Mouse (Mus musculus): Measurements from ENCODE around the gene Ugt2a2. TPM values are rescaled to one million over a fixed set of nuclear protein-coding genes. Genes with fewer than 3 reads are reported as not detected.
"Not testable (repeated sequence)": the region's sequence is repeated elsewhere in the genome, so short reads cannot be mapped to it uniquely, and the experiment has no call there.

The Ugt2a2 gene
- polyA plus RNA-seq, 1 experiment from 2014 or later = not detected

DNA sequence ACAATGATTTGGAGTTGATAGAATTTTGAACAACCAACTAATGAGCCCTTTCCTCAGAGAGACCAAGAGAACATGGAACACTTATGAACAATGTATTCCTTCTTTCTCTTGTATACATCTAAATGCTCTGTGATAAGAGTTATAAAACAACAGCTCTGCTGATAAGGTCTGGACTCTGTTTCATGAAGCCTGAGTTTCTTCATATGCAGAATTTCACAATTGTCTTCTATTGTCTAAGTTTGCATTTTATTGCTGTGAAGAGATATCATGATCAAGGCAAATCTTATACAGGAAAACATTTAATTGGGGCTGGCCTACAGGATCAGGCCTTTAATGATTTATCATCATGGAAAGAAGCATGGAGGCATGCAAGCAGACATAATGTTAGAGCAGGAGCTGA lies 24.4 kb downstream of the Ugt2a2 start:
- H3K36me3 ChIP-seq (ENCODE audit: control insufficient read depth, insufficient read depth, low read length) = no peaks in the 10 kb centered on the region
- no peaks in the 10 kb centered on the region for H3K9me3 ChIP-seq (ENCODE audit: control insufficient read depth, low read length)
- no peak for ATAC-seq
- H3K4me1 ChIP-seq (ENCODE audit: control insufficient read depth, insufficient read depth, low read depth, low read length) = no peaks in the 10 kb centered on the region
- no peak overlapping the region for H3K4me3 ChIP-seq (ENCODE audit: low read length)
- H3K27me3 ChIP-seq (replicated peaks; ENCODE audit: control insufficient read depth, insufficient read depth, low read length) = no peaks in the 10 kb centered on the region
- H3K27ac ChIP-seq (ENCODE audit: low read depth, low read length) = no peak overlapping the region
- no peak overlapping the region for H3K9ac ChIP-seq (ENCODE audit: low read depth, low read length)
- H3K4me2 ChIP-seq (ENCODE audit: low read length) = no peak overlapping the region

DNA sequence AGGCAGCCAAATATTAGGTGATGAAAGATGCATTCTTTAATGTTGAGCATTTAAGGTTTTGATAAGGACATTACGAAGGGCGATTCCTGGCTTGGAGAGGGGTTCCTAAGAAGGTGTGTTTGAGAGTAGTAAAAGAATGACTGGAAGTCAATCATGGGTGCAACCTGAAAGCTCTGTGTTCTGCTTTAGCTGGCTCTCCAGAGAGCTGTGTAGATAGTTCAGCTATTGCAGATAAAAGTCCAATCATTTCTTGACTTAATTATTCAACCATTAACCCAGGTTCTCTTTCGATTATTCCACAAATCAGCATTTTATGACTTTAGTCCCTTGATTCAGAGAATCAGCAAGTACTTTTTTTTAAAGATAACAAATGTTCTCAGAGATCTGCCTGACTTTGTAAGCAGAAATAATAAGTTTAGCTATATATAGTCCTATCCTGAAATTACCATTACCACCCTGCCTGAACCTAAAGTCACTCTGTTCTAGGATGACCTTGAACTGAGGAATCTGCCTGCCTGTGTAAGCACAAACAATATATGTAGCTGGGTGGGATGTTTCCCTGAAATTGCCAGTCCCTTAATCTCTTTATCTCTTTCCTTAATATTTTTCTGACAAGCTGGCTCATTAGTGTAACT lies 25.7 kb downstream of the Ugt2a2 start:
- Histone ChIP-seq H3K36me3 (ENCODE audit: control insufficient read depth, insufficient read depth, low read length) (no peaks in the 10 kb centered on the region), H3K4me1 (ENCODE audit: control insufficient read depth, insufficient read depth, low read depth, low read length) (no peaks in the 10 kb centered on the region), H3K4me3 (ENCODE audit: low read length) (no peak overlapping the region), H3K27ac (ENCODE audit: low read depth, low read length) (no peak overlapping the region), H3K27me3 (replicated peaks; ENCODE audit: control insufficient read depth, insufficient read depth, low read length) (no peaks in the 10 kb centered on the region), H3K9me3 (ENCODE audit: control insufficient read depth, low read length) (no peaks in the 10 kb centered on the region), H3K4me2 (ENCODE audit: low read length) (no peak overlapping the region), H3K9ac (ENCODE audit: low read depth, low read length) (no peak overlapping the region)
- ATAC-seq = no peak
- WGBS = 97% methylated on average over 3 of the region's 3 CpGs

DNA sequence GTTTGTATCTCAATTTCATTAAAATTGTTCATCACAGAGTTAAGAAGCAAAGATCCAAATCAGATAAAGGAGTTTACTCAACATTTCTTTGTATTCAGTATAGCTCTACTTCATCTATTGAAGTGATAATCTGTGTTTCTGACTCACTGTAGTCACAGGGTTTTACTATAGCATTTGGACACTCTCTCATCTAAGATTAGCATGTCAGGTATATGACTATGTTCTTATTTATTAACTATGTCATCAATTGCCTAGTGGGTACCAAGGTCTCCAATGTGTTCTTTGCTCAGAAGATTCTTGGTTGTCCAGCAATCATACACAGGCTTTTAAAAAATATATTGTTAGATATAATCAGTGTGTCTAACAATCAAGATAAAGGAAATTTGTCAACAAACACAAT lies 26.5 kb downstream of the Ugt2a2 start:
- ATAC-seq = no peak
- Histone ChIP-seq H3K9me3 (ENCODE audit: control insufficient read depth, low read length) (no peaks in the 10 kb centered on the region), H3K4me3 (ENCODE audit: low read length) (no peak overlapping the region), H3K27ac (ENCODE audit: low read depth, low read length) (no peak overlapping the region), H3K27me3 (replicated peaks; ENCODE audit: control insufficient read depth, insufficient read depth, low read length) (no peaks in the 10 kb centered on the region), H3K36me3 (ENCODE audit: control insufficient read depth, insufficient read depth, low read length) (no peaks in the 10 kb centered on the region), H3K4me2 (ENCODE audit: low read length) (no peak overlapping the region), H3K4me1 (ENCODE audit: control insufficient read depth, insufficient read depth, low read depth, low read length) (no peaks in the 10 kb centered on the region), H3K9ac (ENCODE audit: low read depth, low read length) (no peak overlapping the region)

DNA sequence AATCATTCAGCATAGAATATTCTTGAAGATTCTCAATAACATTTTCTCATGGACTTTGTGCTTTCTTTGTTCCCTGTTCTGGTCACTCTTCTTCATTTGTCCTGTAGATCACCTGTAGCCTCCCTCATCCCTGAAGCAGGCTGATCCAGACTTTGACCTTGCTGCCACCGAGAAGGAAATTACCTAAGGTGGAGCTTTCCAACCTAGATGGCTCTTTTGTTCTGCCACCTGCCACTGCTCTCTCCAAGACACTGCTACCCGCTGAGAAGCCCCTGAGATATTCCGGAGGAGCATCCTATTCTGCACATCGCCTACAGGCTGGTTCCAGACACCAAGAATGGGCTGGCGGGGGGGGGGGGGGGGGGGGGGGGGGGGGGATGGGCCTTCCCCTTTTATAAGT lies 29.5 kb downstream of the Ugt2a2 start:
- ATAC-seq; H3K4me1 ChIP-seq (ENCODE audit: control insufficient read depth, insufficient read depth, low read depth, low read length); H3K36me3 ChIP-seq (ENCODE audit: control insufficient read depth, insufficient read depth, low read length); H3K27ac ChIP-seq (ENCODE audit: low read depth, low read length); H3K9ac ChIP-seq (ENCODE audit: low read depth, low read length); H3K4me2 ChIP-seq (ENCODE audit: low read length); H3K27me3 ChIP-seq (replicated peaks; ENCODE audit: control insufficient read depth, insufficient read depth, low read length); H3K4me3 ChIP-seq (ENCODE audit: low read length); H3K9me3 ChIP-seq (ENCODE audit: control insufficient read depth, low read length): not testable (repeated sequence)
- WGBS = 79% methylated on average over 4 of the region's 5 CpGs

DNA sequence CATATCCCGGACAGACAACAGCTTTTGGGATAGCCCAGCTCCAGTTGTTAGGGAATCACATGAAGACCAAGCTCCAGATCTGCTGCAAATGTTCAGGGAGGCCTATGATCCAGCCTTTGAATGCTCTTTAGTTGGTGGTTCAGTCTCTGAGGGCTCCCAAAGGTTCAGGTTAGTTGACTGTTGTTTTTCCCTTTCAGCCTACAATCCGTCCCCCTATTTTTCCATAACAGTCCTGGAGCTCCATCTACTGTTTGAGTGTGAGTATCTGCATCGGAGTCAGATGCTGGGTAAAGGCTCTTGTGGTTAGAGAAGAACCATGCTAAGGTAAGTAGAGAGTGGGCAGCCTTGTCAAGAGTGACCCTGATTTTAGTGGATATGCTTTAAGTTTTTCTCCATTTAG lies 45.8 kb downstream of the Ugt2a2 start:
- no peak; the same call in 1 of the 2 replicates for ATAC-seq
- no peaks in the 10 kb centered on the region for H3K4me1 ChIP-seq (ENCODE audit: control insufficient read depth, insufficient read depth, low read depth, low read length)
- WGBS = 50% methylated on average over 3 of the region's 3 CpGs

DNA sequence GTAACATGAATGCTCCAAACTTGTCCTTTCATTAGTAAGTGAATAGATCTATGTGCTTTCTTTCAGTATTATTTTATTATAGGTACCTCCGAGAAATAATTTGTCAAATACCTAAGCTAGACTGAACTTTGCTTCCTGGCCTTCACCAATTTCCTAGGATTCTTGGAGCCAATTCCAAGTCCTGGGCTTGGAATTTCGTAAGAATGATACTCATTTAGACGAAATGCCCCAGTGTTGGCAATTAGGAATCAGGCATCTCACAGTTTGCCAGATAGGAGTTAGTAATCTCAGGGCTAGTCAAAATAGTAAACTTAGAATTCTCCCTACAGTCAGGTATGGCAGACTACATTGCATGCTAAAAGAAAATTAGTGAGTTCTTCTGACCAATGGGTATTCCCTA lies 56.4 kb downstream of the Ugt2a2 start:
- WGBS = 86% methylated on average over 3 of the region's 3 CpGs
- no peak for ATAC-seq
- Histone ChIP-seq H3K4me3 (ENCODE audit: low read length) (no peak overlapping the region), H3K9me3 (ENCODE audit: control insufficient read depth, low read length) (no peaks in the 10 kb centered on the region), H3K27me3 (replicated peaks; ENCODE audit: control insufficient read depth, insufficient read depth, low read length) (no peaks in the 10 kb centered on the region), H3K27ac (ENCODE audit: low read depth, low read length) (no peak overlapping the region), H3K4me2 (ENCODE audit: low read length) (no peak overlapping the region), H3K4me1 (ENCODE audit: control insufficient read depth, insufficient read depth, low read depth, low read length) (no peaks in the 10 kb centered on the region), H3K36me3 (ENCODE audit: control insufficient read depth, insufficient read depth, low read length) (no peaks in the 10 kb centered on the region), H3K9ac (ENCODE audit: low read depth, low read length) (no peak overlapping the region)

More for the DNA sequence above, 45.8 kb downstream of the Ugt2a2 start:
- Histone ChIP-seq H3K27me3 (replicated peaks; ENCODE audit: control insufficient read depth, insufficient read depth, low read length) (no peaks in the 10 kb centered on the region), H3K27ac (ENCODE audit: low read depth, low read length) (no peak overlapping the region), H3K36me3 (ENCODE audit: control insufficient read depth, insufficient read depth, low read length) (no peaks in the 10 kb centered on the region), H3K4me2 (ENCODE audit: low read length) (no peak overlapping the region), H3K4me3 (ENCODE audit: low read length) (no peak overlapping the region), H3K9ac (ENCODE audit: low read depth, low read length) (no peak overlapping the region), H3K9me3 (ENCODE audit: control insufficient read depth, low read length) (no peaks in the 10 kb centered on the region)

DNA sequence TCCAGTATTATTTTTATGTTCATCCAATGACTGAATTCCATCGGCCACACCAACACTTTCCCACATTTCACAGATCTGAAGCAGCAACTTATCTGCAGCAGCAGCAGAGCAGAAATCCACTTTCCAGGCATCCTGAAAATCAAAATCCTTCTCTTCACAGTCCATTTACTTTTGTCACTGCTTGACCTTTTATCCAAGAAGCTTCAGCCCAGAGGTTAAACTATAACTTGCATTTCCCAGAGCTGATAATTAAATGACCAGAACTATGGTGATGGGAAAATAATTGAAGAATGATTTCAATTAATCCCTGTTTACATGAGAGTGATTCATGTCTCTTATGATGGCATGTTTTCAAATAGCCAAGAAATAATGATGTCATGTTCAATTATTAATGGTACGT lies 58.0 kb downstream of the Ugt2a2 start, which contains the start of gene Ugt2b38:
Ugt2b38 (minus strand) TSS at position 163 of the 400 bp plus-strand sequence.
- not testable (repeated sequence) for H3K36me3 ChIP-seq (ENCODE audit: control insufficient read depth, insufficient read depth, low read length); ATAC-seq; H3K4me3 ChIP-seq (ENCODE audit: low read length); H3K4me1 ChIP-seq (ENCODE audit: control insufficient read depth, insufficient read depth, low read depth, low read length); H3K9me3 ChIP-seq (ENCODE audit: control insufficient read depth, low read length); H3K9ac ChIP-seq (ENCODE audit: low read depth, low read length); H3K4me2 ChIP-seq (ENCODE audit: low read length); H3K27me3 ChIP-seq (replicated peaks; ENCODE audit: control insufficient read depth, insufficient read depth, low read length); H3K27ac ChIP-seq (ENCODE audit: low read depth, low read length)
- 89% methylated on average over 1 of the region's 2 CpGs for WGBS

Other genes with a start within 250 kb of the Ugt2a2 start
- not detected in 2 replicates for gene Ugt2b37, start 227.5 kb downstream of the Ugt2a2 start, polyA plus RNA-seq (2015; fragmentation: Nextera tagmentation; extraction: Ambion mirVana)
- not detected in 2 replicates for gene Ugt2a3, start 145.1 kb downstream of the Ugt2a2 start, polyA plus RNA-seq (2015; fragmentation: Nextera tagmentation; extraction: Ambion mirVana)
- gene Ugt2b38, start 58.1 kb downstream of the Ugt2a2 start, polyA plus RNA-seq (2015; fragmentation: Nextera tagmentation; extraction: Ambion mirVana) = not detected in 2 replicates
- gene Gm43638, start 4.5 kb upstream of the Ugt2a2 start, polyA plus RNA-seq (2015; fragmentation: Nextera tagmentation; extraction: Ambion mirVana) = not detected in 2 replicates
- not detected in 2 replicates for gene Ugt2a1, start 8.6 kb upstream of the Ugt2a2 start, polyA plus RNA-seq (2015; fragmentation: Nextera tagmentation; extraction: Ambion mirVana)
- gene Sult1b1, start 55.9 kb upstream of the Ugt2a2 start, polyA plus RNA-seq (2015; fragmentation: Nextera tagmentation; extraction: Ambion mirVana) = not detected in 2 replicates
- not detected in 2 replicates for gene Sult1d1, start 86.8 kb upstream of the Ugt2a2 start, polyA plus RNA-seq (2015; fragmentation: Nextera tagmentation; extraction: Ambion mirVana)
- not detected in 2 replicates for gene Sult1e1, start 109.3 kb upstream of the Ugt2a2 start, polyA plus RNA-seq (2015; fragmentation: Nextera tagmentation; extraction: Ambion mirVana)
- not detected in 2 replicates for gene Csn1s1, start 183.9 kb upstream of the Ugt2a2 start, polyA plus RNA-seq (2015; fragmentation: Nextera tagmentation; extraction: Ambion mirVana)
- gene Csn2, start 217.4 kb upstream of the Ugt2a2 start, polyA plus RNA-seq (2015; fragmentation: Nextera tagmentation; extraction: Ambion mirVana) = not detected in 2 replicates